Mouse (Mus musculus) embryonic fibroblast, embryonic 13.5 days (primary cell): ENCODE measurements around the gene Tmem94.

Experiments
- CTCF ChIP-seq: IDR thresholded peaks from 2 replicates; pipeline ENCODE4 v1.5.1; 2011; ENCODE audit warnings: mild to moderate bottlenecking, control low read depth, low read length, moderate library complexity, borderline replicate concordance; ENCODE audit not compliant: insufficient read depth
- POLR2A ChIP-seq: IDR thresholded peaks from 2 replicates; pipeline ENCODE4 v1.6.1; 2011; ENCODE audit warnings: low read depth, mild to moderate bottlenecking, control low read depth, low read length, moderate library complexity

DNA sequence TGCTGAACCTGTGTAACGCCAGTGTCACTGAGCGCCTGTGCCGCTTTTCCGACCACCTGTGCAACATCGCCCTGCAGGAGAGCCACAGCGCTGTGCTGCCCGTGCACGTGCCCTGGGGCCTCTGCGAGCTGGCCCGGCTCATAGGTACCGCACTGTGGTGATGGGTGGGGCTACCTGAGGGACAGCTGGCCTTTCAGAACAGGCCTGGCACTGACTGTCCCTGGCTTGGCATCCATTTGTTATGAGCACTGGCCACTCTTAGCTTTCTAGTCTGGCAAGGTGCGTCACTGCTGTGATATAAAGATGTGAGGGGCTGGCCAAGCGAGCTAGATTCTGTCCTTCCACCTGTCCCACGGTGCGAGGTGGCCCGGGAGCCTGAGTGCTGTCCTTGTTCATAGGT, 26.7 kb downstream of the Tmem94 start:
- no peak for TF ChIP-seq CTCF
- no peak for TF ChIP-seq POLR2A
